Mouse (Mus musculus) liver, embryonic 14.5 days (tissue): Measurements from ENCODE around the gene Elmsan1. TPM values are rescaled to one million over a fixed set of nuclear protein-coding genes. Genes with fewer than 3 reads are reported as not detected.

Source experiments
- ATAC-seq: fragments of 200-750 bp; cut with Nextera tagmentation; 2 replicates; pipeline ENCODE4 v1.8.0; 2017; ENCODE audit warnings: moderate number of reproducible peaks, mild to moderate bottlenecking, moderate library complexity; ENCODE audit not compliant: insufficient read depth
- DNase-seq, 3 experiments: peaks; one replicate each; pipeline ENCODE4 v3.0.0-alpha.2; 2012 to 2013; ENCODE audit warnings: low read depth in 3 of 3, low spot score in 3 of 3
- H3K27ac ChIP-seq: fragments of 300-500 bp; sonication (generic); 2 replicates; pipeline ENCODE4 v1.5.1; 2014; ENCODE audit warnings: moderate library complexity, mild to moderate bottlenecking, control low read depth, inconsistent platforms
- H3K27me3 ChIP-seq: fragments of 300-500 bp; sonication (generic); 2 replicates; pipeline ENCODE4 v1.6.1; 2014; ENCODE audit warnings: mild to moderate bottlenecking, low read length, moderate library complexity; ENCODE audit not compliant: control insufficient read depth, insufficient read depth
- H3K36me3 ChIP-seq: fragments of 300-500 bp; sonication (generic); replicated peaks from 2 replicates; pipeline ENCODE4 v1.6.1; 2014; ENCODE audit warnings: low read depth; ENCODE audit not compliant: control insufficient read depth, insufficient read depth
- H3K4me1 ChIP-seq, 2 experiments: fragments of 200-500 bp in 1 of 2; fragments of 300-500 bp in 1 of 2; sonication (generic) in 1 of 2; replicated peaks; 2 replicates each; pipeline ENCODE4 v1.6.1; 2012 to 2014; ENCODE audit warnings: antibody characterized with exemption in 1 of 2, inconsistent platforms in 1 of 2, low read length in 1 of 2; ENCODE audit not compliant: control insufficient read depth in 2 of 2, insufficient read depth in 2 of 2
- H3K4me2 ChIP-seq: fragments of 300-500 bp; sonication (generic); 2 replicates; pipeline ENCODE4 v1.6.1; 2014; ENCODE audit warnings: low read depth, mild to moderate bottlenecking, control low read depth, moderate library complexity
- H3K4me3 ChIP-seq, 2 experiments: fragments of 200-500 bp in 1 of 2; fragments of 300-500 bp in 1 of 2; sonication (generic) in 1 of 2; 2 replicates each; pipeline ENCODE4 v1.5.1; 2012 to 2014; ENCODE audit warnings: low read depth in 2 of 2, low read length in 2 of 2, mild to moderate bottlenecking in 2 of 2, control low read depth in 1 of 2, inconsistent platforms in 1 of 2, moderate library complexity in 1 of 2; ENCODE audit not compliant: insufficient read depth in 1 of 2
- H3K9ac ChIP-seq: fragments of 300-500 bp; sonication (generic); replicated peaks from 2 replicates; pipeline ENCODE4 v1.6.1; 2014; ENCODE audit warnings: mild to moderate bottlenecking, control low read depth, moderate library complexity
- H3K9me3 ChIP-seq: fragments of 300-500 bp; sonication (generic); 2 replicates; pipeline ENCODE4 v1.6.1; 2016; ENCODE audit warnings: low read length, mixed read lengths; ENCODE audit not compliant: control insufficient read depth
- CTCF ChIP-seq: IDR thresholded peaks from 2 replicates; pipeline ENCODE4 v1.5.1; 2016; ENCODE audit warnings: antibody characterized with exemption, low read depth, control low read depth
- EP300 ChIP-seq: IDR thresholded peaks from 2 replicates; pipeline ENCODE4 v1.6.1; 2016; ENCODE audit warnings: antibody characterized with exemption, low read depth
- WGBS: fragments of 180-500 bp; shearing (Covaris S2); extraction: QIAGEN DNeasy Blood & Tissue Kit; methylation state at CpG from one replicate; pipeline ENCODE4 v1.1.7; 2014; ENCODE audit not compliant: insufficient replicate concordance; 5-methylcytosine and 5-hydroxymethylcytosine counted together
- polyA plus RNA-seq, 2 experiments: library from polyadenylated mRNA; depleted of rRNA in 1 of 2; stranded (reverse) in 1 of 2; unstranded in 1 of 2; fragments of >200 nt; fragmentation: Nextera tagmentation in 1 of 2; extraction: Ambion mirVana in 1 of 2; gene quantifications; 2 replicates each; pipeline versions ENCODE4 v1.2.1 to v1.2.3; 2012 to 2014

Elmsan1 gene
- polyA plus RNA-seq, 2 experiments, result 4.3 to 4.5 TPM

- Histone ChIP-seq H3K36me3 (peaks cover 30% of the 10 kb centered on the region), H3K4me1 (peaks cover 51 to 57% of the 10 kb centered on the region in 2 experiments), H3K9ac (peak overlapping the region; percentile 89; the same call in 1 of the 2 replicates), H3K27ac (peak overlapping the region; percentile 98), H3K4me3 (peak overlapping the region in 1 of 2 experiments; percentile 60; a peak in 1 of 4 replicates), H3K9me3 (no peaks in the 10 kb centered on the region), H3K27me3 (no peaks in the 10 kb centered on the region), H3K4me2 (peak overlapping the region; percentile 95)
- DNase-seq (no peak), ATAC-seq (no peak)
- TF ChIP-seq EP300 (no peak), CTCF (no peak)
- 37% methylated on average over 6 of the region's 6 CpGs for WGBS
Observed at GRCm38 (mm10) chr12:84174871-84175270, 43.8 kb downstream of the Elmsan1 start.

- Histone ChIP-seq H3K9me3 (no peaks in the 10 kb centered on the region), H3K4me1 (peaks cover 48 to 52% of the 10 kb centered on the region in 2 experiments), H3K4me3 (no peak overlapping the region; a peak in 1 of 4 replicates), H3K9ac (no peak overlapping the region), H3K36me3 (peaks cover 34% of the 10 kb centered on the region), H3K27me3 (no peaks in the 10 kb centered on the region), H3K4me2 (peak overlapping the region; percentile 95), H3K27ac (peak overlapping the region; percentile 98)
- WGBS, result 53% methylated on average over 9 of the region's 9 CpGs
- TF ChIP-seq EP300 (no peak), CTCF (no peak)
- DNase-seq (no peak), ATAC-seq (no peak)
Observed at GRCm38 (mm10) chr12:84174190-84174811, 44.4 kb downstream of the Elmsan1 start.

GRCm38 (mm10) chr12:84173309-84173915 is 45.3 kb downstream of the Elmsan1 start:
- Histone ChIP-seq H3K9ac (no peak overlapping the region), H3K4me1 (peaks cover 40 to 43% of the 10 kb centered on the region in 2 experiments)
- 83% methylated on average over 13 of the region's 13 CpGs for WGBS

DNA sequence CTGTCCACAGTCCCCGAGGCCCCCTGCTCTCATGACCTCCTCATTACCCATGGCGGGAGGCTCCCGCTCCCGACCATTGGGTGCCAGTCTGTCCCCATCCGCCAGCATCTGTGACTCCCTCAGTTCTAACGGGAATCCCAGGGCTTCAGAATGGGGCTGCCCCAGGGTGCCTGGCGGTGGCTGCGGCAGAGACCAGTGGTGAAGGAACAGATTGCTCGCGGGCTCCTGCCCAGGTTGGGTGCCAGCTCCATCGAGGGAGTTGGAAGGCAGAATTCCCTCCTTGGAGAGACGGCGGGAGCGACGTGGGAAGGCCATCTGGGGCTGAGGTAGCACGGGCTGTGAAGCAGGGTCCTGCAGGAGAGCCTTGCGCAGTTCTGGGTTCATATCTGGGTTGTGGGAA is 45.8 kb downstream of the Elmsan1 start:
- H3K4me2 ChIP-seq, result no peak overlapping the region
- H3K4me3 ChIP-seq, result no peak overlapping the region
- peaks cover 36% of the 10 kb centered on the region for H3K36me3 ChIP-seq
- DNase-seq, result no peak
- no peaks in the 10 kb centered on the region for H3K9me3 ChIP-seq
- H3K27me3 ChIP-seq, result no peaks in the 10 kb centered on the region
- ATAC-seq, result no peak
- H3K9ac ChIP-seq, result no peak overlapping the region
- peaks cover 34 to 38% of the 10 kb centered on the region in 2 experiments for H3K4me1 ChIP-seq
- 94% methylated on average over 17 of the region's 17 CpGs for WGBS
- TF ChIP-seq CTCF (no peak), EP300 (no peak)
- H3K27ac ChIP-seq, result no peak overlapping the region

More at GRCm38 (mm10) chr12:84173309-84173915, 45.3 kb downstream of the Elmsan1 start:
- DNase-seq (no peak), ATAC-seq (no peak)
- TF ChIP-seq CTCF, result no peak
- no peak for TF ChIP-seq EP300
- no peak overlapping the region for H3K27ac ChIP-seq
- H3K4me2 ChIP-seq, result no peak overlapping the region; the same call in 1 of the 2 replicates
- H3K9me3 ChIP-seq, result no peaks in the 10 kb centered on the region
- no peak overlapping the region for H3K4me3 ChIP-seq
- no peaks in the 10 kb centered on the region for H3K27me3 ChIP-seq
- peaks cover 36% of the 10 kb centered on the region for H3K36me3 ChIP-seq

GRCm38 (mm10) chr12:84172216-84172615 is 46.5 kb downstream of the Elmsan1 start:
- peaks cover 36% of the 10 kb centered on the region for H3K36me3 ChIP-seq
- no peaks in the 10 kb centered on the region for H3K9me3 ChIP-seq
- no peak for TF ChIP-seq CTCF
- no peak for TF ChIP-seq EP300
- peaks cover 28 to 31% of the 10 kb centered on the region in 2 experiments for H3K4me1 ChIP-seq
- H3K9ac ChIP-seq, result no peak overlapping the region
- ATAC-seq (no peak), DNase-seq (no peak)
- H3K27me3 ChIP-seq, result no peaks in the 10 kb centered on the region
- no peak overlapping the region for H3K4me3 ChIP-seq
- H3K4me2 ChIP-seq, result no peak overlapping the region
- H3K27ac ChIP-seq, result no peak overlapping the region
- WGBS, result 87% methylated on average over 3 of the region's 3 CpGs
